Mouse (Mus musculus) 3134 (cell line): ENCODE data around the gene Agtpbp1.

Source experiments
- DNase-seq: peaks from one replicate; pipeline ENCODE4 v3.0.0-alpha.2; 2011; ENCODE audit warnings: low spot score; ENCODE audit not compliant: insufficient read length; ENCODE audit errors: extremely low read depth

Agtpbp1 gene

DNA sequence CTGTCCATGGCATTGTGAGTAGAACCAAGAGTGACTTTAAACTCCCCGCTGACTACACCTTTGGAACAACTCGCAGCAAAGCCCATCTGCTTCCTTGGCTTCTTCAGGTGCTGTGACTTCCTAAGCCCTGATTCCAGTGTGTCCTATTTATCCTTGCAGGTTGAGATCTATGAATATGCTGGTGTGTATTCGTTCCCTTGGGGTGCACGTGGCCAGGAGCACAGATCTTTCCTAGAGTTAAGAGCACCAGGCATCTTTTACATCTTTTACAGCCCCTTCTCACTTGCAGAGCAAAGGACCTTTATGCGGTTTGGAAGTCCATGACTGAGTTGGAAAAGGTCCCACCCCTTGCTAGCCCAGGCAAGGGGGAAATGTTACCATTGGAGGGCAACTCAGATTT lies 139.8 kb downstream of the Agtpbp1 start:
- no peak for DNase-seq

GRCm38 (mm10) chr13:59444371-59444770 lies 140.7 kb downstream of the Agtpbp1 start:
- DNase-seq = no peak

GRCm38 (mm10) chr13:59439683-59440082 lies 145.3 kb downstream of the Agtpbp1 start:
- no peak for DNase-seq

- no peak for DNase-seq
These were observed 150.5 kb downstream of the Agtpbp1 start for GRCm38 (mm10) chr13:59434554-59434953.

DNA sequence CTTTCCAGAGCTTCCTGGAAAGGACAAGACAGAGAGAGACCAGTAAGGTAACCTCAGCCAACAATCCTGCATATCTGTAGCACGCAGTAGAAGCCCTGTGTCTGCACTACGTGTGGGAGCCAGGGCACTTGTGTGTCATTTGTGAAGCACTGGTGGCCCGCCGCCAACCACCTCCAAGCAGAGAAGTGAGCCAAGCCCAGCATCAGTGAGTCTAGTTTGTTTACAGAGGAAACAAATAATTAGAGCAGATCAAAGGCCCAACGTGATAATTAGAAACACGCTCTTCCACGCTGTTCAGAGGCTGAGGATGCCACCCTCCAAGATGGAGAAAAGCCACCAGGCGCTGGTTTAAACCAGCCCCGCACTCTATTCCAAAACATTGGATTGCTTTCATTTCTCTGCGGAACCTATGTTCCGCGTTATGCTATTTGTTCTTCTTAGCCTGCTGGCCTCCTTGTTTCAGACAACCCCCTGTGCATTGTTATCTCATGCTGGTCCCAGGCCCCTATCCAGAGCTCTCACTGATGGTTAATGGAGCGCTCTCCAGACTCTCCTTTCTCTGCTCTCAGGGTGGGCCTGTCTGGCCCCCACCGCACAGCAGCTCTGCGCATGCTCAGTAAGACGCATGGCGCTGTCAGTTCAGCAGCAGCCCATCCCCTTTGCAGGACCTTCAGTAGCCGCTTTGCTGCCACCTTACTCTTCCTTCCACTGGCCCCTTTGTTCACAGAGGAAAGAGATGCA lies 153.7 kb downstream of the Agtpbp1 start:
- DNase-seq = no peak

- no peak for DNase-seq
These were observed 155.7 kb downstream of the Agtpbp1 start for GRCm38 (mm10) chr13:59429369-59429768.

DNA sequence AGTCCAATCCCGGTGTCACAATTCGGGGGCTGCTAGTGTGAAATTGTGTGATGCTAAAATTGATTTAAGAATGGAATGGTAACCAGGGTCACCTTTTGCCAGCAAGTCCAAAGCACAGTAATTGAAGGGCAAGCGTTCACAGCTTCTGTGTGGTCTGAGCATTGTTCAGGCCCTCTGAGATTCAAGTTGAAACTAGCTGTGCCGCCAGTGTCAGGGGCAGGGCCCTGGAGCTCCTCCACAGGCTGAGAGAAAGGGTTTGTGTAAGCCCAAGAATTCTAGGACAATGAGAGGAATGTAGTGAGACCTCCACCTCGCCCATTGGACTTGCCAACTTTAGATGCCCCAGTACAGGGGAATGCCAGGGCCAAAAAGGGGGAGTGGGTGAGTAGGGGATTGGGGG lies 161.2 kb downstream of the Agtpbp1 start:
- no peak for DNase-seq

GRCm38 (mm10) chr13:59416530-59417230 lies 168.3 kb downstream of the Agtpbp1 start:
- DNase-seq = no peak

- no peak for DNase-seq
These were observed 171.1 kb downstream of the Agtpbp1 start for GRCm38 (mm10) chr13:59413885-59414284.

DNA sequence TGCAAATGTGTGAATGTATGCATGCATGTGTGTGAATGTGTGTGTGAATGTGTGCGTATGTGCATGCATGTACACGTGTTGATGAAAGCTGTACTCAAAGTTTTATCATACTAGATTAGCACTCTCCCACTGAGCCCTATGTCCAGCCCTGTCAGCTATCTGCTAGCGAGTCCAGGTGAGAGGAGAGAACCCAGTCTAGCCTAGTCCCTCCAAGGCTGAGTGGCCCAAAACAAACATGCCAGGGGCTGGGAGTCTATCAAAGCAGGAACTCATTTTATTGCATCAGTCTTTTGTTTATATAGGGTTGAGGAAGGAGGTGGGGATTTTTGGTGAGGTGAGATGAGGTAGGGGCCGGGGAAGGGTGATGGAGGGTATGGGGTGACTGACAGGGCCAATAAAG lies 172.4 kb downstream of the Agtpbp1 start:
- DNase-seq = no peak

DNA sequence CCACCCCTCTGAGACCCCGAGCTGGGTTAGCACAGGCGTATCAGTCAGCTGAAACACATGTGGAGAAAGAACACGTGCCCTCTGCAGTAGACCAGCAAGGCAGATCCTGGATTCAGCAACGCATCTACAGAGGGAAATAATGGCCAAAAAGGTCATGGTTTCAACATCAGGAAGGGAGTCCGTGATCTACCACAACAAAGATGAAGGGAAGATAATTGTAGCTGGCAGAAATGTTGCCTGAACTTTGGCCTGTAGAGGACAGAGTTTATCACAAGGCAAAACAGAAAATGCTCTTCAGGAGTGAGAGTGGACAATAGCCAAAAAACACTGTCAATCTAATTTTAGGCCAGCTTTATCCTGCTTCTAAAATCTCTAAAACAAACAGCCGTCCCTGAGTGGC lies 177.8 kb downstream of the Agtpbp1 start:
- DNase-seq = no peak

DNA sequence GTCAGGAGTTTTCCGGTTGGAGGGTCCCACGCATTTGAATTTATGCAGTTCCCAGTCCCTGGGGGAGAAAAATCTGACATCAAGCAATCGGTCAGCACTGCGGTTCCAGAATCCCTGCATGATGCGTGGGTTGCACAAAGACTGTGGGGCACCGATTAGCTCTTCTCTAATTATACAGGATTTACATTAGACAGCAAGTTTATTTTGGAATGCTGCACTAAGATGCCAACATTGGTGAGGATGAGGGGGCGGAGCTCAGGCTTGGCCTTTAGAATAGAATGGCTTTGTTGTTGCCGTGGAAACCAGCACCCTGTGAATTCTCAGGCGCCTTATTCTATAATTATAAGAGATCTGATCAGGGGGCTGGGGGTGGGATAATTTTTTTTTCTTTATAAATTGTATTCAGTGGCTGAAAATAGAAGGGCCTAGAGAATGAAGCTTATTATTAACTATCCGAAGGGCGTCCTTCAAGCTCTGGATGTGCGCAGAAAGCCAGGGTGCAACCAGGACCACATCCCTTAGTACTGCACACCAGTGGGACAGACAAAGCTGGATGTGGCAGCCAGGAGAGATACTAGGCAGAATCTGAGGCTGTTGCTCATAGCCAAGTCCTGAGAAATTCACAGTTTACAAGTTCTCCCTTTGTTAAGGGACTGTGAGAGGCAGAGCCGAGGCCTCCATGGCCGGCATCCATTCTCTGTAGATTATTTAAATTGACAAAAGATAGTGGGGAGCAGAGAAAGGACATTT lies 182.8 kb downstream of the Agtpbp1 start:
- DNase-seq = no peak

DNA sequence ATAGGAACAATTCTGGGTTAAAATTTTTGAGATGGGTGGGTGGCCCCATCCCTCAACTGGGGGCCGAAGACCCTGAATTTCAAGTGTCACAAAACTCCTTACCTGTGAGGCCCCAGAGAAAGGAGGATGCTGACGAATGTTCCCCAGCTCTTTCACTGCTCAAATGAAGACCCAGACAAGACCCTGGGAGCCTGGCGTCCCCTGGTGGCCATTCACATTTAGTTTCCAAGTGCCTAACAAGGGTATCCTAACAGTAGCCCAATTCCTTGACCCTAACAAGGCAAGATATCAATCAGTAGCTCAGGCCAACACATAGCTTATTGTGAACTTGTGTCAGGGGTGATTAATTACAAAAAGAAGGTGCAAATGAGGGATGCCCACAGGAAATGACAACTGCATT lies 187.5 kb downstream of the Agtpbp1 start:
- no peak for DNase-seq
